Mouse (Mus musculus) forebrain, postnatal 0 days (tissue): ENCODE measurements around the gene Zmynd8. TPM values are rescaled to one million over a fixed set of nuclear protein-coding genes. Genes with fewer than 3 reads are reported as not detected.
A peak's percentile ranks its signal among the peaks of the same experiment; 100 is the strongest.

Experiments used
- ATAC-seq: fragments of 200-750 bp; cut with Nextera tagmentation; 2 replicates; pipeline ENCODE4 v1.8.0; 2017; ENCODE audit warnings: mild to moderate bottlenecking, moderate library complexity
- DNase-seq: peaks from one replicate; pipeline ENCODE4 v3.0.0-alpha.2; 2015
- H3K27ac ChIP-seq: fragments of 300-500 bp; sonication (generic); 2 replicates; pipeline ENCODE4 v1.5.1; 2014; ENCODE audit warnings: low read depth, mild to moderate bottlenecking, antibody characterized with exemption, low read length, moderate library complexity, mixed read lengths
- H3K27me3 ChIP-seq: fragments of 300-500 bp; sonication (generic); 2 replicates; pipeline ENCODE4 v1.6.1; 2014; ENCODE audit warnings: mild to moderate bottlenecking, low read length, mixed read lengths; ENCODE audit not compliant: insufficient read depth
- H3K36me3 ChIP-seq: fragments of 300-500 bp; sonication (generic); 2 replicates; pipeline ENCODE4 v1.6.1; 2014; ENCODE audit warnings: mild to moderate bottlenecking, moderate library complexity; ENCODE audit not compliant: insufficient read depth
- H3K4me1 ChIP-seq: fragments of 300-500 bp; sonication (generic); 2 replicates; pipeline ENCODE4 v1.6.1; 2014; ENCODE audit warnings: antibody characterized with exemption; ENCODE audit not compliant: insufficient read depth
- H3K4me2 ChIP-seq: fragments of 300-500 bp; sonication (generic); 2 replicates; pipeline ENCODE4 v1.6.1; 2014; ENCODE audit warnings: low read depth, mild to moderate bottlenecking, moderate library complexity
- H3K4me3 ChIP-seq: fragments of 300-500 bp; sonication (generic); 2 replicates; pipeline ENCODE4 v1.5.1; 2014; ENCODE audit warnings: low read depth, low read length, mixed read lengths
- H3K9ac ChIP-seq: fragments of 300-500 bp; sonication (generic); 2 replicates; pipeline ENCODE4 v1.6.1; 2014; ENCODE audit warnings: mild to moderate bottlenecking
- H3K9me3 ChIP-seq: fragments of 300-500 bp; sonication (generic); 2 replicates; pipeline ENCODE4 v1.6.1; 2016; ENCODE audit warnings: low read length
- CTCF ChIP-seq: sonication (generic); IDR thresholded peaks from 2 replicates; pipeline ENCODE4 v1.5.1; 2016; ENCODE audit warnings: antibody characterized with exemption, control low read depth, low read depth
- WGBS: fragments of 180-500 bp; shearing (Covaris S2); extraction: QIAGEN DNeasy Blood & Tissue Kit; methylation state at CpG from one replicate; pipeline ENCODE4 v1.1.7; 2014; 5-methylcytosine and 5-hydroxymethylcytosine counted together
- polyA plus RNA-seq: library from polyadenylated mRNA; unstranded; fragments of >200 nt; fragmentation: Nextera tagmentation; extraction: Ambion mirVana; gene quantifications from 2 replicates; pipeline ENCODE4 v1.2.1, GENCODE M21; 2015
- total RNA-seq: library from RNA; depleted of rRNA; stranded (reverse); fragments of >200 nt; gene quantifications from 2 replicates; pipeline ENCODE4 v1.2.3, GENCODE M21; 2014

Gene Zmynd8
- total and polyA plus RNA-seq, 2 experiments from 2014 or later, result 45.7 to 63.5 TPM

GRCm38 (mm10) chr2:165788005-165788404 is 110.8 kb downstream of the Zmynd8 start:
- H3K4me1 ChIP-seq, result no peaks in the 10 kb centered on the region
- ATAC-seq (0 out of 2 replicates have a peak, but pooled peaks have one; percentile 44), DNase-seq (peak; percentile 72)

GRCm38 (mm10) chr2:165786467-165786866 is 112.3 kb downstream of the Zmynd8 start:
- Histone ChIP-seq H3K9me3 (no peaks in the 10 kb centered on the region), H3K36me3 (peaks cover 73% of the 10 kb centered on the region), H3K9ac (no peak overlapping the region), H3K4me3 (no peak overlapping the region), H3K27ac (no peak overlapping the region), H3K4me2 (no peak overlapping the region), H3K27me3 (no peaks in the 10 kb centered on the region), H3K4me1 (no peaks in the 10 kb centered on the region)
- ATAC-seq (no peak), DNase-seq (peak; percentile 39)
- peak; percentile 39 for TF ChIP-seq CTCF
- WGBS, result 61% methylated on average over 1 of the region's 1 CpGs

More at GRCm38 (mm10) chr2:165788005-165788404, 110.8 kb downstream of the Zmynd8 start:
- Histone ChIP-seq H3K27me3 (no peaks in the 10 kb centered on the region), H3K4me2 (no peak overlapping the region), H3K9me3 (no peaks in the 10 kb centered on the region), H3K9ac (no peak overlapping the region), H3K4me3 (no peak overlapping the region), H3K27ac (no peak overlapping the region), H3K36me3 (peaks cover 82% of the 10 kb centered on the region)
- WGBS, result 38% methylated on average over 11 of the region's 11 CpGs
- TF ChIP-seq CTCF, result no peak

- no peaks in the 10 kb centered on the region for H3K4me1 ChIP-seq
- 86% methylated on average over 20 of the region's 20 CpGs for WGBS
- no peak for ATAC-seq
- TF ChIP-seq CTCF, result no peak
- H3K36me3 ChIP-seq, result peaks cover 63% of the 10 kb centered on the region
- no peak overlapping the region for H3K27ac ChIP-seq
- no peak overlapping the region for H3K9ac ChIP-seq
- no peak overlapping the region for H3K4me3 ChIP-seq
- no peak for DNase-seq
- no peak overlapping the region for H3K4me2 ChIP-seq
- no peaks in the 10 kb centered on the region for H3K9me3 ChIP-seq
- no peaks in the 10 kb centered on the region for H3K27me3 ChIP-seq
These were observed 113.3 kb downstream of the Zmynd8 start for GRCm38 (mm10) chr2:165785312-165786036.

GRCm38 (mm10) chr2:165782324-165782723 is 116.5 kb downstream of the Zmynd8 start:
- Histone ChIP-seq H3K4me3 (no peak overlapping the region), H3K4me2 (no peak overlapping the region), H3K9me3 (no peaks in the 10 kb centered on the region), H3K36me3 (peaks cover 41% of the 10 kb centered on the region), H3K27ac (no peak overlapping the region), H3K9ac (no peak overlapping the region), H3K27me3 (no peaks in the 10 kb centered on the region), H3K4me1 (no peaks in the 10 kb centered on the region)
- TF ChIP-seq CTCF, result peak; percentile 100
- ATAC-seq (peak; percentile 75), DNase-seq (peak; percentile 92)
- 28% methylated on average over 5 of the region's 5 CpGs for WGBS

GRCm38 (mm10) chr2:165778927-165779326 is 119.9 kb downstream of the Zmynd8 start:
- 18% methylated on average over 6 of the region's 6 CpGs for WGBS
- Histone ChIP-seq H3K27ac (peak overlapping the region; percentile 16; the same call in 1 of the 2 replicates), H3K4me1 (no peaks in the 10 kb centered on the region), H3K4me3 (no peak overlapping the region), H3K36me3 (peaks cover 15% of the 10 kb centered on the region), H3K4me2 (no peak overlapping the region), H3K9me3 (no peaks in the 10 kb centered on the region), H3K9ac (no peak overlapping the region), H3K27me3 (no peaks in the 10 kb centered on the region)
- peak; percentile 97 for TF ChIP-seq CTCF
- DNase-seq (peak; percentile 93), ATAC-seq (peak; percentile 81)

GRCm38 (mm10) chr2:165769375-165769948 is 129.4 kb downstream of the Zmynd8 start:
- peak; percentile 48; the same call in 1 of the 2 replicates for ATAC-seq
- H3K27ac ChIP-seq, result no peak overlapping the region; the same call in 1 of the 2 replicates
- H3K27me3 ChIP-seq, result no peaks in the 10 kb centered on the region
- WGBS, result 22% methylated on average over 10 of the region's 10 CpGs
- DNase-seq, result no peak
- no peak overlapping the region for H3K9ac ChIP-seq
- no peaks in the 10 kb centered on the region for H3K36me3 ChIP-seq
- TF ChIP-seq CTCF, result no peak
- H3K4me1 ChIP-seq, result no peaks in the 10 kb centered on the region
- no peaks in the 10 kb centered on the region for H3K9me3 ChIP-seq
- no peak overlapping the region for H3K4me2 ChIP-seq
- no peak overlapping the region for H3K4me3 ChIP-seq

- no peak overlapping the region for H3K4me3 ChIP-seq
- no peak for DNase-seq
- ATAC-seq, result no peak
- no peak overlapping the region; the same call in 1 of the 2 replicates for H3K27ac ChIP-seq
- no peak overlapping the region for H3K4me2 ChIP-seq
- no peak for TF ChIP-seq CTCF
- H3K27me3 ChIP-seq, result no peaks in the 10 kb centered on the region
- 37% methylated on average over 11 of the region's 11 CpGs for WGBS
- H3K9me3 ChIP-seq, result no peaks in the 10 kb centered on the region
- no peaks in the 10 kb centered on the region for H3K4me1 ChIP-seq
- H3K9ac ChIP-seq, result no peak overlapping the region
- H3K36me3 ChIP-seq, result no peaks in the 10 kb centered on the region
These were observed 129.9 kb downstream of the Zmynd8 start for GRCm38 (mm10) chr2:165768805-165769358.
